Mouse (Mus musculus) testis, adult 2 months (tissue): Measurements from ENCODE around the gene Senp7. TPM values are rescaled to one million over a fixed set of nuclear protein-coding genes. Genes with fewer than 3 reads are reported as not detected.

Source experiments
- H3K27ac ChIP-seq: fragments of 200-500 bp; 2 replicates; pipeline ENCODE4 v1.5.1; 2012; ENCODE audit warnings: low read depth, low read length; ENCODE audit not compliant: control insufficient read depth, insufficient read depth
- H3K27me3 ChIP-seq: fragments of 200-500 bp; 2 replicates; pipeline ENCODE4 v1.6.1; 2012; ENCODE audit warnings: mild to moderate bottlenecking, low read length, moderate library complexity; ENCODE audit not compliant: control insufficient read depth, insufficient read depth
- H3K36me3 ChIP-seq: fragments of 200-500 bp; 2 replicates; pipeline ENCODE4 v1.6.1; 2012; ENCODE audit warnings: mild to moderate bottlenecking, low read length; ENCODE audit not compliant: control insufficient read depth, insufficient read depth
- H3K4me1 ChIP-seq: fragments of 200-500 bp; 2 replicates; pipeline ENCODE4 v1.6.1; 2012; ENCODE audit warnings: low read length; ENCODE audit not compliant: control insufficient read depth, insufficient read depth
- H3K4me3 ChIP-seq: fragments of 200-500 bp; 2 replicates; pipeline ENCODE4 v1.5.1; 2012; ENCODE audit warnings: low read depth, mild to moderate bottlenecking, low read length, moderate library complexity, mixed read lengths; ENCODE audit not compliant: control insufficient read depth
- CTCF ChIP-seq: fragments of 200-500 bp; IDR thresholded peaks from 2 replicates; pipeline ENCODE4 v1.5.1; 2012; ENCODE audit warnings: low read depth, mild to moderate bottlenecking, inconsistent platforms, low read length, moderate library complexity; ENCODE audit not compliant: control insufficient read depth, insufficient read depth, insufficient replicate concordance
- POLR2A ChIP-seq: fragments of 200-500 bp; IDR thresholded peaks from 2 replicates; pipeline ENCODE4 v1.6.1; 2012; ENCODE audit warnings: low read depth, mild to moderate bottlenecking, inconsistent platforms, low read length, moderate library complexity; ENCODE audit not compliant: control insufficient read depth
- polyA plus RNA-seq: library from polyadenylated mRNA; depleted of rRNA; stranded (reverse); fragments of >200 nt; gene quantifications from 2 replicates; pipeline ENCODE4 v1.2.3, GENCODE M21; 2012

Senp7 gene
- polyA plus RNA-seq, 1 experiment, result 2.7 TPM

DNA sequence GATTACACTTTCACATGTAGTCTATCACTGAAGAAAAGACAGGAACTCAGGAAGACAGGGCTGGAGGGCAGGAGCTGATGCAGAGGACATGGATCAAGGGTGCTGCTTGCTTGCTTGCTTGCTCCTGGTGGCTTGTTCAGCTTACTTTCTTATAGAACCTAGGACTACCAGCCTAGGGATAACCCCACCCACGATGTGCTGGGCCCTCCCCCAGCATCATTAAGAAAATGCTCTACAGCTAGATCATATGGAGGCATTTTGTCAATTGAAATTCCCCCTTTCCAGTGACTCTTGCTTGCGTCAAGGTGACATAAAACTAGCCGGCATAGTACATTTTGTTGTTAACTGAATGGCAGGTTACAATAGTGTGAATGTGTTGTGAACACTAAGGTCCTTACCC lies 7.8 kb downstream of the Senp7 start:
- H3K27ac ChIP-seq, result no peak overlapping the region

DNA sequence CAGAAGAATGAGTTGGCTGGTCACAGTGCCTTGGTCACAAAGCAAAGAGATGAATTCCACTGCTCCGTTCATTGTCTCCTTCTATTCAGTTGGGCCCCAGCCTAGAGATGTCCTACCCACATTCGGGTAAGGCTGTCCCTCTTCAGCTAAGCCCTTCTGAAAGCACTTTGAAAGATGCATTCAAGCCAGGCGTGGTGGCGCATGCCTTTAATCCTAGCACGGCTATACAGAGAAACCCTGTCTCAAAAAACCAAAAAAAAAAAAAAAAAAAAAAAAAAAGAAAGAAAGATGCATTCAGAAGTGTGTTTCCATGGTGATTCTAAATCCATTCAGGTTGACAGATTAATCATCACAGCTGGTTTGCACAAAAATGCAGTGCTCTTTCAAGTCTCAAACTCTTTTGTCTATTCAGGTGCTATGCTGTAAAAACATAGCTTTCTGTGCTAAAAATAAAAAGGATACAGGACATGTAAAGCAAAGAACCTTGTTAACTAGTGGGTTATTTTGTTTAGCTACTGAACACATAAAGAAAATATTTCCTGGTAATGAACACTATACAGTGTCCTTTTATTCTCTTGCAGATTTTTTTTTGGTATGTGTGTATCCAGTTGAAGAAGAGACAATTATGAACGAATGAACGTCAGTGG lies 8.9 kb downstream of the Senp7 start:
- TF ChIP-seq POLR2A, result no peak
- TF ChIP-seq CTCF, result no peak
- Histone ChIP-seq H3K27me3 (no peaks in the 10 kb centered on the region), H3K27ac (no peak overlapping the region), H3K4me3 (no peak overlapping the region), H3K36me3 (no peaks in the 10 kb centered on the region), H3K4me1 (no peaks in the 10 kb centered on the region)

More for the DNA sequence above, 7.8 kb downstream of the Senp7 start:
- no peaks in the 10 kb centered on the region for H3K36me3 ChIP-seq
- no peaks in the 10 kb centered on the region for H3K27me3 ChIP-seq
- TF ChIP-seq POLR2A, result no peak
- no peak for TF ChIP-seq CTCF
- no peak overlapping the region for H3K4me3 ChIP-seq
- no peaks in the 10 kb centered on the region for H3K4me1 ChIP-seq

DNA sequence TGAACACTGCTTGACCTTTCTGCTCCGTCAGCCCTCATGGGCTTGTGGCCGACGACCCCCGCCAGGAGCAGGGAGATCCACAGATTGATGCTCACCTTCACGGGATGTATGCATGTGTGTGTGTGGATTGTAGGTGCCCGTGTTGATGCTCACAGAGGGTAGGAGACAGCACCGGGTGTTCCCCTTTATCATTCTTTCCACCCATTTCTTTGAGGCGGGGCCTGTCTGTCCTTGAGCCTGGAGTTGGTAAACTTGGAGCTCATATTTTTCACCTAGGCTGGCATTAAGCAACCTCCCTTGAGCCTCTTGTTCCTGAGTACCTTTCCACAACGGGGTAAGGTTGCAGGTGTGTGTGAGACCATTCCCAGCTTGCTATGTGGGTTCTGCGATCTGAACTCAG lies 10.0 kb downstream of the Senp7 start:
- TF ChIP-seq CTCF (no peak), POLR2A (no peak)
- Histone ChIP-seq H3K27me3 (no peaks in the 10 kb centered on the region), H3K36me3 (no peaks in the 10 kb centered on the region), H3K4me1 (no peaks in the 10 kb centered on the region), H3K27ac (no peak overlapping the region), H3K4me3 (no peak overlapping the region)

DNA sequence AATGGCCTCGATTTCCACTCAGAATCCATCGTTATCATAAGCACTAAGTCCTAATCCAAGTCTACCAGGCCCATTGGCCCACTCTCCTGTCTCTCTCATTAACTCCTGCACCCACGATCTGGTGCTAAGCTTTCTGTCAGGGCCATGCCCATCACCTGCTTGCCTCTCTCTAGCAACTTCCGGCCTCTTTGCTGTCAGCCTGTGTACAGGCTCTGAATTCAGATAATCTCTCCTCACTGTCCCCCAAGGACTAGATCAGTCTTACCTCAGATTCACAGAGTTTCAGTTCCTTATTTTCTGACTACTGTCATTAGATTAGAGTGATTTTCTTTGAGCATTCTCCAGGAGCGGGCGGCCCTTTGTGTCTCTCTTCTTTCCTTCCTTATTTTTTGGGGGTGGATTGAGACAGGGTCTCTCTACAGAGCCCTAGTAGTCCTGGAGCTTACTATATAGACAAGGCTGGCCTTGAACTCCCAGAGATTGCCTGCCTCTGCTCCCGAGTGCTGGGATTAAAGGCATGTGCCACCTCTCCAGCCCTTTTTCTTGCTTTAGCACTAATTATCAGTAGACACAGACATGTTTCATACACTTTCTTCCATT lies 14.0 kb downstream of the Senp7 start:
- H3K36me3 ChIP-seq, result no peaks in the 10 kb centered on the region
- H3K4me3 ChIP-seq, result no peak overlapping the region
- no peaks in the 10 kb centered on the region for H3K4me1 ChIP-seq
- no peak overlapping the region for H3K27ac ChIP-seq
- H3K27me3 ChIP-seq, result no peaks in the 10 kb centered on the region
- TF ChIP-seq CTCF (no peak), POLR2A (no peak)

DNA sequence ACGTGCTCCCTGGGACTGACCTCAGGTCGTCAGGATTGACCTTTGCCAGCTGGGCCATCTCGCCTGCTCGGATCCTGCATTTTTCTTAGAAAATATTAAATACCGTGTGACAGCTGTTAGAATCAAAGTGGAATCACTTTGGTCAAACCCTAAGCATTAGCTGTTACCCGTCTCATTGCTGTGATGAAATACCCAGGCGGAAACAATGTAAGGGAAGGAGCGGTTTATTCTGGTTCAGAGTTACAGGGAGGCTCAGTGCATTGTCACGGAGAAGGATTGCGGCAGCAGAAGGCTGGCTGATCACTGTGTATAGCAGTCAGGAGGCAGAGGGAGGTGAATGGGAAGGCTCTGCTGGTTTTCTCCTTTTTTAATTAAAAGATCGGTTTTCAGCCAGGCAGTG lies 14.8 kb downstream of the Senp7 start:
- TF ChIP-seq CTCF, result no peak
- no peak for TF ChIP-seq POLR2A
- Histone ChIP-seq H3K36me3 (no peaks in the 10 kb centered on the region), H3K4me3 (no peak overlapping the region), H3K4me1 (no peaks in the 10 kb centered on the region), H3K27ac (no peak overlapping the region), H3K27me3 (no peaks in the 10 kb centered on the region)

DNA sequence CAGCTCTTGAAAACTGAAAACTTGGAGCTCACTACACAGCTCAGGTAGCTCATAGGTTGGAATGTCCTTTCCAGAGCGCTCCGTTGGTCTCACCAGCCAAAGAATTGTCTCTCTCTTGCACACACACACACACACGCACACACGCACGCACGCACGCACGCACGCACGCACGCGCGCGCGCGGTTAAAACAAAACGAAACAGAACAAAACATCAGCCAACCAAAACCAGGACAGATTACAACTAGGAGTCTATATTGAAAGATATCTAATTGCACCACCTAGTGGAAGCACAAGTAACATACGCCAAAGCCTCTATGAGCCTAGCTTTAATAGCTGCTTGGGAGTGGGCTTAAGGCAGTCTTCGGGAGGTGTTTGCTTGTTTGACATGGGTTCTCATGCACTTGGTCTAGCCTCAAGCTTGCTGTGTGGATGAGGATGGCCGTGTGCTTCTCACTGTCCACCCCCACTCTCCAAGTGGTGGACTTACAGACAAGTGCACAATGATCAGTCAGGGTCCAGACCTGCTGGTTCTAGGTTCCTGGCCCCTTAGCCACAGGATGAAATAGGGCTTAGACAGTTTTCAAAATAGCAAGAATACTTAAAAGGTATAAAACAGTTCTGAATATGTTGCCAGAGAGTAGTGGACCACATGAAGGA lies 16.3 kb downstream of the Senp7 start:
- no peaks in the 10 kb centered on the region for H3K36me3 ChIP-seq

DNA sequence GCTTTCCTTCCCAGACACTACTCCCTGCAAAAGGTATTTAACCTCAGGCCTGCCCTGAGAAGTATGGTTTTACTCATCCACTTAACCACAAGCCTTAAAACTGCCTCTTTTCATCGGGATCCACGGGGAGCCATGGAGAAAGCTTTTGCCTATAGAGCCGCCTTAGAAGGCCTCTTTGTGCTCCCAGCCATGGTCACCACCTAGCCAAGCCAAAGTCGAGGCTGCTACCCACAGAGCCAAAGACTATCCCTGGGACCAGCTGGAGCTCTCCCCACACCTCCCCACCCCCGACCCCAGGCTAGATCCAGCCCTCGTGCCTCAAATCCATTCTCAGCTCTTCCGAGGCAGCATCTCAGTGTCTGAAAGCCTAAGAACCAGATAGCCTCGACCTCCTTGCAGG lies 18.0 kb downstream of the Senp7 start:
- Histone ChIP-seq H3K27ac (no peak overlapping the region), H3K36me3 (no peaks in the 10 kb centered on the region), H3K4me1 (no peaks in the 10 kb centered on the region), H3K27me3 (no peaks in the 10 kb centered on the region), H3K4me3 (no peak overlapping the region)
- TF ChIP-seq POLR2A (no peak), CTCF (no peak)

More for the DNA sequence above, 16.3 kb downstream of the Senp7 start:
- Histone ChIP-seq H3K4me1 (no peaks in the 10 kb centered on the region), H3K27ac (no peak overlapping the region), H3K27me3 (no peaks in the 10 kb centered on the region), H3K4me3 (peak overlapping the region; percentile 72)
- no peak for TF ChIP-seq CTCF
- TF ChIP-seq POLR2A, result no peak

DNA sequence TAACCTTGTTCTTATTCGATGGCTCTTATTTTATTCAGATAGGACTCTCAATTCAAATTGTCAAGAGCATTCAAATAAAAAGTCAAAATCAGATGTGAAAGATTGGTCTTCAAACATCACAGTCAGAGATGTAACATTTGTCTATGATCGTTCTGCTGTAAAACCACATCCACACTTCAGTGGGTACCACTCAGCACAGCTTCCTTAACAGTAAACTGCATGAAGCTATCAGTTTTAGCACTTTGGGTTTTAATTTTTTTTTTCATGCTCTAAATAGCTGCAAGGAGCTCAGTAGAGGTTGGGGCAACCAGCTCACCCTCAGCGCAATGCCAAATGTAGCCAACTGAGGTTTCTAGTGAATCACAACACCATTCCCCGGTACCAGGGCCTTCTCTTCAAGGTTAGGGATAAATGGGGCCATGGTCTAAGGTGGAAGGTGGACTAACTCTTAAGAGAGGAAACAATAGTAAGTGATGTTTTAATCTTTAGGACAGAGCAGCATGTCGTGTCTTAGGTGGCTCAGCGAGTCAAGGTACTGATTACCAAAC lies 20.5 kb downstream of the Senp7 start:
- no peaks in the 10 kb centered on the region for H3K27me3 ChIP-seq
- H3K27ac ChIP-seq, result no peak overlapping the region
- H3K4me1 ChIP-seq, result no peaks in the 10 kb centered on the region
- no peaks in the 10 kb centered on the region for H3K36me3 ChIP-seq
- H3K4me3 ChIP-seq, result no peak overlapping the region
- TF ChIP-seq POLR2A, result no peak
- no peak for TF ChIP-seq CTCF
